Mouse (Mus musculus): ENCODE measurements at regions not wholly inside any gene's neighbourhood (a gene's known extent, or its start where the extent isn't known, plus 50 kb on each side); places are given as distances from the start of the nearest gene placed in this dataset.
A peak's percentile ranks its signal among the peaks of the same experiment; 100 is the strongest.

DNA sequence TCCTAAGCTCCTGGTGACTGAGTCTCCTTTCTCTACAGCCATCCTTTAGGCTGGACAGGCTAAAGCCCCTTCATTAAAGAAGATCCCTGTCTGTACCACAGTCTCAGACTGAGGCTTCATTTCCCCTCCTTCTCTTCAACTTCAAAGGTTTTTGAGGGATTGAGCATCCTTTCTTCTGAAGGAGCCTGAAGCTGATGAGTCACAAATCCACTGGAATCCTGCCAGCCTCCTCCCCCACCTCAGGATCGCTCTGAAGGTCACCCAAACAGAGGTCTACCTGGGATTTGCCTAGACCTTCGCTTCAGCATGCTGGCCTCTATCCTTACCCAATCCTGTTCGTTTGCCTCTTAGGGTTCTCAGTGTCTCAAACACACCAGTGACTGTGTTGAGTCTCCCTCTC is 57.7 kb upstream of the Ror1 start:
- DNase-seq (ENCODE audit: inconsistent age in 2 of 2, low spot score in 1 of 2): peak; percentile 11 to 47

DNA sequence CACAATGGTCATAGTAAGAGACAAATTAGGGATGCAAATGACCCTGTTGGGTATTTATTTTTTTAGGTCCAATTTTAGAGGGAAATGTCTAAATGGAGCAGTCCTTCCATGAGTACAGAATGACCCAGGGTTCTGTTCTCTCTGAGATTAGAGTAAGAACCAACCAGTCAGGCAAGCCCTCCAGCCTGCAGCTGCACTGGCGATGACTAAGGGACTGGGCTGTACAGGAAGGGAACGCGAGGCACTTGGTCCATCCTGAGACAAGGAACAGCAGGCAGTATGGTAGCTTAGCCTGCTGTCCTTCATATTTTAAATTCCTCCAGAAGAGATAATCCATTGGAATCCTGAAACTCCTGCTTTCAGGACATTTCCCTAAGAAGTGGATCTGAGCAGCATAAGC is 55.9 kb upstream of the Ror1 start:
- DNase-seq (ENCODE audit: inconsistent age in 2 of 2, low spot score in 1 of 2): no peak

DNA sequence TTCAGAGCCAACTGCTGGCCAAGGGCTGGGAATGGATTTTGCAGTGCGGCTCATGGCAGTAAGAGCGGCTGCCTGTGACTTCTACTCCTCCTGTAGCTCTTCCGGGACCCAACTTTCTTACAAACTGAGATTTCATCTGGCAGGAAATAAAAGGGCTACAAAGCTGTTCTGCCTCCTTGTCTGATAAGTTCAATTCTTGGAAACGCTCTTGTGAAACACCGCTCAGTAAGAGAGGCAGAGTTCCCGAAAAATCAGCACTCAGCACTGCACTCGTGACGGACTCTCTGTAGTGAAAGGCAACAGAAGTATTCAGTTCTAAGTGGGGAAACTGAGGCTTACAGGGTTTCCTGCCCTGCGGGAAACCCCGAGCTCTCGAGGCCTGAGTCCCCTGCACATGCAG is 53.6 kb upstream of the Ror1 start:
- peak in 1 of 2 experiments; percentile 36 for DNase-seq (ENCODE audit: inconsistent age in 2 of 2, low spot score in 1 of 2)

DNA sequence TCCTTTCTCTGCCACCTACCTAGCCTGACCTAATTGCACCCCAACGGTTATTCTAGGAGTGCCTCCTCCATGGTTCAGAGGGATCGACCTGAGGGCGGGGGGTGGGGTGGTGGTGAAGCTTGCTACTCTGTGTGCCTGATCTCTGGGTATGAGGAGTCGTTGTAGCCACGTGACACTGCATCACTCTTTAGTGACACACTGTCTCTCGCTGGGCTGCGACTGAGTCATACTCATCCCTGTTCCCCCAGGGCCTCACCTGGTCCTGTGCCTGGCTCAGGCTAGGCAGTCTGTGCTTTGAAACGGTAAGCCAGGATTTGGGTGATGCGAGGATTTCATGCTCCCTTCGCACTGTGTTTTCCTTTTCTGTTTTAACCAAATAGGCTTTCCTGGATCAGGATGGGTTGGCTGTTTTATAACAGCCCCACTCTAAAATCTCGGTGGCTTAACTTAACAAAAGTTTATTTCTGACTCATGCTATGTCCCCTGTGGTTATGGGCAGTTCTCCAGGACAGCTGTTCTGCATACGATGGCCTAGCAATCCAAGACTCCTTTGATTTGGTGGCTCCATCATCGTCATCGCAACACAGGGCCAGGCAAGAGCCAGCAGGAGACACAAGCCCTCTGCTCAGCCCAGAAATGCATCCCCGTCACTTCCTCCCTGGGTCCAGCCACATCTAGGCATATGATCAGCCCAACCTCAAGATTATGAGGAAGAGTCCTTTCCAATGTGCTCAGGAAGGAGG is 50.3 kb upstream of the Ror1 start:
- peak in 1 of 2 experiments; percentile 8 for DNase-seq (ENCODE audit: inconsistent age in 2 of 2, low spot score in 1 of 2)

All from adrenal gland, adult (tissue).